Mouse (Mus musculus): ENCODE results near the gene Rdh16f1. TPM values are rescaled to one million over a fixed set of nuclear protein-coding genes. Genes with fewer than 3 reads are reported as not detected.
A peak's percentile ranks its signal among the peaks of the same experiment; 100 is the strongest.

Rdh16f1 gene
- polyA plus RNA-seq, 1 experiment from 2014 or later = 0.69 TPM

DNA sequence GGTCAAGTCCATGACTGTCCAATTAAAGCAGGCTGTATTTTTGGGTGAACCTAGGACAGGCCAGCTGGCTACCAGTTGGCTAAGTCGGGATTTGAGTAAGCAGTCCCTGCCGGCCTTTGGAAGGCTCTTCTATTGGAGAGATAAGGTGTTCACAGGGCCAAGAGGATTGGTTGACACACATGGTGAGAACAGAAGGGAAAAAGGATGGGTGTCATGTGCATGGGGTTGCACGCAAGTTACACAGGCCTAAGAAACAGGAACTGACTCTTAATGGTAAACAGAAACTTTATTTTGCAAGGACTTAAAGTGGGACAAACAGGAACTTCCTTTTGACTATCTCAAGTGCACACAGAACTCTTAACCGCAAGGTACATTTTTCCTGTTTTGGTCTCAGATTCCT, 22.7 kb upstream of the Rdh16f1 start:
- Histone ChIP-seq H3K4me2 (ENCODE audit: low read depth, low read length) (0 out of 2 replicates have a peak overlapping the region, but pooled peaks have one; percentile 40), H3K27me3 (ENCODE audit: insufficient read depth, low read length) (no peaks in the 10 kb centered on the region), H3K27ac (ENCODE audit: low read depth) (peak overlapping the region; percentile 85), H3K36me3 (replicated peaks; ENCODE audit: insufficient read depth, low read length) (peaks cover 5% of the 10 kb centered on the region), H3K9me3 (ENCODE audit: low read length) (no peaks in the 10 kb centered on the region), H3K9ac (replicated peaks) (0 out of 2 replicates have a peak overlapping the region, but pooled peaks have one; percentile 5), H3K4me1 (ENCODE audit: insufficient read depth) (peaks cover 36% of the 10 kb centered on the region), H3K4me3 (ENCODE audit: low read depth, low read length) (no peak overlapping the region)
- WGBS (ENCODE audit: insufficient replicate concordance) = 26% methylated on average over 4 of the region's 4 CpGs
- DNase-seq = no peak
- peak; percentile 36 for TF ChIP-seq EP300 (IDR thresholded peaks at IDR 0.05; ENCODE audit: low read depth)
- no peak for TF ChIP-seq CTCF (IDR thresholded peaks at IDR 0.05; ENCODE audit: low read depth)
- no peak for ATAC-seq

- Histone ChIP-seq H3K4me3 (ENCODE audit: low read depth, low read length) (no peak overlapping the region), H3K27me3 (ENCODE audit: insufficient read depth, low read length) (no peaks in the 10 kb centered on the region), H3K36me3 (replicated peaks; ENCODE audit: insufficient read depth, low read length) (peaks cover 11% of the 10 kb centered on the region), H3K4me2 (ENCODE audit: low read depth, low read length) (peak overlapping the region; percentile 40), H3K9ac (replicated peaks) (0 out of 2 replicates have a peak overlapping the region, but pooled peaks have one; percentile 5), H3K27ac (ENCODE audit: low read depth) (peak overlapping the region; percentile 85), H3K4me1 (ENCODE audit: insufficient read depth) (peaks cover 36% of the 10 kb centered on the region), H3K9me3 (ENCODE audit: low read length) (no peaks in the 10 kb centered on the region)
- ATAC-seq = no peak
- WGBS (ENCODE audit: insufficient replicate concordance) = 29% methylated on average over 2 of the region's 2 CpGs
- TF ChIP-seq CTCF (IDR thresholded peaks at IDR 0.05; ENCODE audit: low read depth) (no peak), EP300 (IDR thresholded peaks at IDR 0.05; ENCODE audit: low read depth) (no peak)
- DNase-seq = no peak
These were observed 22.0 kb upstream of the Rdh16f1 start for GRCm38 (mm10) chr10:127737552-127737951.

- H3K36me3 ChIP-seq (replicated peaks; ENCODE audit: insufficient read depth, low read length) = peaks cover 19% of the 10 kb centered on the region
- H3K27ac ChIP-seq (ENCODE audit: low read depth) = peak overlapping the region; percentile 90
- peak overlapping the region; percentile 89 for H3K4me2 ChIP-seq (ENCODE audit: low read depth, low read length)
- ATAC-seq (peak; percentile 59), DNase-seq (peak; percentile 70)
- no peak overlapping the region; the same call in none of the 2 replicates for H3K9ac ChIP-seq (replicated peaks)
- TF ChIP-seq CTCF (IDR thresholded peaks at IDR 0.05; ENCODE audit: low read depth) (peak; percentile 86), EP300 (IDR thresholded peaks at IDR 0.05; ENCODE audit: low read depth) (no peak; the same call in 1 of the 2 replicates)
- peaks cover 36% of the 10 kb centered on the region for H3K4me1 ChIP-seq (ENCODE audit: insufficient read depth)
- 25% methylated on average over 13 of the region's 13 CpGs for WGBS (ENCODE audit: insufficient replicate concordance)
- no peaks in the 10 kb centered on the region for H3K27me3 ChIP-seq (ENCODE audit: insufficient read depth, low read length)
- peak overlapping the region; percentile 82 for H3K4me3 ChIP-seq (ENCODE audit: low read depth, low read length)
- no peaks in the 10 kb centered on the region for H3K9me3 ChIP-seq (ENCODE audit: low read length)
These were observed 21.3 kb upstream of the Rdh16f1 start for GRCm38 (mm10) chr10:127738151-127738882.

DNA sequence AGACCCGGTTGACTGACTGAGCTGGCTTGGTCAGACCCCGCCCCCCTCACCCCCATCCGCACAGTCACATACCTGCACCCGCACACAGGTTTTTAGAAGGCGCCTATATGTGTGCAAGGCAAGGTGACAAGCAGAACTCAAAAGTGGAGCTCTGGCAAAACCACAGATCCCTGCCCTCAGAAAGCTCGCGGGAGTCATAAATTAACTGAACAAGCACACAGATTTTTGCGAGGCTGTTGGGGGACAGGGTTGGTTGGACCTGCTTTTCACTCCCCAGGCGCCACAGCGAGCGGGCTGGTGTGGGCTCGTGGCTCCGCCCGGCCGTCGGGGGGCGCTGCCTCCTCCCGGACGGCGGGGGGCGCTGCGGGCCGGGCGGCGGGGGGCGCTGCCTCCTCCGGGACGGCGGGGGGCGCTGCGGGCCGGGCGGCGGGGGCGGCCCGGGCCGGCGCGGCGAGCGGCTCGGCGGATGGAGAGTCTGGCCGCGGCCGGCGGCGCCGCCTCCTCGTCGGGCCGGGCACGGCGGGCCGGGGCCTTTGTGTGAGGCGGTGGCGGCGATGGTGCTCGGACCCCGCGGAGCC, 20.4 kb upstream of the Rdh16f1 start, which contains the start of gene Zbtb39:
TSS of gene Zbtb39 (plus strand) at position 456 of the 578 bp plus-strand sequence.
- TF ChIP-seq EP300 (IDR thresholded peaks at IDR 0.05; ENCODE audit: low read depth) (no peak), CTCF (IDR thresholded peaks at IDR 0.05; ENCODE audit: low read depth) (peak; percentile 62)
- H3K4me2 ChIP-seq (ENCODE audit: low read depth, low read length) = peak within 1 kb of the TSS; percentile 89
- peaks cover 31% of the 10 kb centered on the region for H3K4me1 ChIP-seq (ENCODE audit: insufficient read depth)
- peak within 1 kb of the TSS; percentile 82 for H3K4me3 ChIP-seq (ENCODE audit: low read depth, low read length)
- DNase-seq (peak; percentile 85), ATAC-seq (peak; percentile 77)
- peak within 1 kb of the TSS; percentile 90 for H3K27ac ChIP-seq (ENCODE audit: low read depth)
- H3K36me3 ChIP-seq (replicated peaks; ENCODE audit: insufficient read depth, low read length) = peaks cover 28% of the 10 kb centered on the region
- H3K9me3 ChIP-seq (ENCODE audit: low read length) = no peaks in the 10 kb centered on the region
- peak within 1 kb of the TSS; percentile 95 for H3K9ac ChIP-seq (replicated peaks)
- 1% methylated on average over 28 of the region's 61 CpGs for WGBS (ENCODE audit: insufficient replicate concordance)
- H3K27me3 ChIP-seq (ENCODE audit: insufficient read depth, low read length) = no peaks in the 10 kb centered on the region

DNA sequence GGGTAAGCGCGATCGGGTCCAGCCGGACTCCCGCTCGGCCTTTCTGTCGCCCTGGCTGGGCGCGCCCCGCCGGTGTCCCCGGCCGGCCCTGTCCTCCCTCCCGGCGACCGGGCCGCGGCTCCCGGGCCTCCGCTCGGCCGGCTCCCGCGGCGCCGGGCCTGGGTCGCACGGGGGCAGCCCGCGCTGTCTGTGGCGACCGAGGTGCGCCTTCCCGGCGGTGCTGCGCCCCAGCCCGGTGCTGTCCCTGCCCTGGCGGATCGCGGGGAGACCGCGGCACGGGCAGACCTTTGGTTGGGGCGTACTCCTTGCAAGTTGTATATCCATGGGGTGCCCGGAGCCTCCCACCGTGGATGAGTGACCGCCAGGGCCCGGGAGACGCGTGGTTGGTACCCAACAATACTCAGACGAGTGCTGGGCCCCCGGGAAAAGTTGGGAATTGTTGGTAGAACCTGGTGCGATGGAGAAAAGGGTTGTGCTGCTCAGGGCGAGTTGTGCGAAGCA, 19.9 kb upstream of the Rdh16f1 start:
- under 1% methylated on average over 51 of the region's 55 CpGs for WGBS (ENCODE audit: insufficient replicate concordance)
- peak overlapping the region; percentile 90 for H3K27ac ChIP-seq (ENCODE audit: low read depth)

DNA sequence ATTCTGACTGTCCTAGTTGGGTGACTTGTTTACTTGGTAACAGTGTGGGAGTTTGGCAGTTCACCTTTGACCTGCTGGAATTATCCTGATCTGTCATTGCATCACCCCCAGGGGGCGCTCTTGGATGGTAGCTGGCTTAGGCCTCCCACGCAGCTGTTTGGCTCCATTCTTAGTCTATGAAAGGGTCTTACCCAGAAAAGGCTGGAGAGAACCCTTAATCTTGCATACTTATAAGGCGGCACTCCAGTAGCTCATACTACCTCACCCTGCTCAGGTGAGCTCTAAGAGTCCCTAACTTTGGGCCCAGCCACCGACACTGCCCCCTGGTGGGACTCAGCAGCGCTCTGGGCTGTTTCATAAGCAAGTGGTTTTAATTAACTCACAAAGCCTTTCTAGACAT, 14.9 kb upstream of the Rdh16f1 start:
- H3K9me3 ChIP-seq (ENCODE audit: low read length) = no peaks in the 10 kb centered on the region
- H3K36me3 ChIP-seq (replicated peaks; ENCODE audit: insufficient read depth, low read length) = peaks cover 38% of the 10 kb centered on the region
- no peak overlapping the region for H3K9ac ChIP-seq (replicated peaks)
- no peak overlapping the region; the same call in 1 of the 2 replicates for H3K27ac ChIP-seq (ENCODE audit: low read depth)
- peak; percentile 35 for ATAC-seq
- H3K4me1 ChIP-seq (ENCODE audit: insufficient read depth) = peaks cover 37% of the 10 kb centered on the region
- peak; percentile 77 for DNase-seq
- H3K4me2 ChIP-seq (ENCODE audit: low read depth, low read length) = no peak overlapping the region
- H3K27me3 ChIP-seq (ENCODE audit: insufficient read depth, low read length) = no peaks in the 10 kb centered on the region
- WGBS (ENCODE audit: insufficient replicate concordance) = 71% methylated on average over 5 of the region's 5 CpGs
- TF ChIP-seq EP300 (IDR thresholded peaks at IDR 0.05; ENCODE audit: low read depth) (no peak), CTCF (IDR thresholded peaks at IDR 0.05; ENCODE audit: low read depth) (peak; percentile 78)
- no peak overlapping the region for H3K4me3 ChIP-seq (ENCODE audit: low read depth, low read length)

More for the DNA sequence above, 19.9 kb upstream of the Rdh16f1 start:
- Histone ChIP-seq H3K4me1 (ENCODE audit: insufficient read depth) (peaks cover 34% of the 10 kb centered on the region), H3K9ac (replicated peaks) (peak overlapping the region; percentile 95), H3K27me3 (ENCODE audit: insufficient read depth, low read length) (no peaks in the 10 kb centered on the region), H3K4me3 (ENCODE audit: low read depth, low read length) (peak overlapping the region; percentile 82), H3K9me3 (ENCODE audit: low read length) (no peaks in the 10 kb centered on the region), H3K36me3 (replicated peaks; ENCODE audit: insufficient read depth, low read length) (peaks cover 31% of the 10 kb centered on the region), H3K4me2 (ENCODE audit: low read depth, low read length) (peak overlapping the region; percentile 89)
- DNase-seq = peak; percentile 51
- ATAC-seq = peak; percentile 32
- TF ChIP-seq EP300 (IDR thresholded peaks at IDR 0.05; ENCODE audit: low read depth) = no peak
- TF ChIP-seq CTCF (IDR thresholded peaks at IDR 0.05; ENCODE audit: low read depth) = no peak
